Mouse (Mus musculus) neural tube, embryonic 12.5 days (tissue): ENCODE results near the gene Ercc1. TPM values are rescaled to one million over a fixed set of nuclear protein-coding genes. Genes with fewer than 3 reads are reported as not detected.

Source experiments
- ATAC-seq: fragments of 200-750 bp; cut with Nextera tagmentation; 2 replicates; pipeline ENCODE4 v1.8.0; 2017; ENCODE audit warnings: low read depth, mild to moderate bottlenecking, moderate TSS enrichment, moderate library complexity; ENCODE audit not compliant: low FRiP score
- H3K27ac ChIP-seq: fragments of 300-500 bp; sonication (generic); 2 replicates; pipeline ENCODE4 v1.5.1; 2016
- H3K27me3 ChIP-seq: fragments of 300-500 bp; sonication (generic); replicated peaks from 2 replicates; pipeline ENCODE4 v1.6.1; 2016; ENCODE audit warnings: mild to moderate bottlenecking
- H3K36me3 ChIP-seq: fragments of 300-500 bp; sonication (generic); 2 replicates; pipeline ENCODE4 v1.6.1; 2016; ENCODE audit warnings: mild to moderate bottlenecking
- H3K4me1 ChIP-seq: fragments of 300-500 bp; sonication (generic); 2 replicates; pipeline ENCODE4 v1.6.1; 2016
- H3K4me2 ChIP-seq: fragments of 300-500 bp; sonication (generic); replicated peaks from 2 replicates; pipeline ENCODE4 v1.6.1; 2016; ENCODE audit warnings: mild to moderate bottlenecking
- H3K4me3 ChIP-seq: fragments of 300-500 bp; sonication (generic); 2 replicates; pipeline ENCODE4 v1.5.1; 2016
- H3K9ac ChIP-seq: fragments of 300-500 bp; sonication (generic); 2 replicates; pipeline ENCODE4 v1.6.1; 2016; ENCODE audit warnings: mild to moderate bottlenecking
- H3K9me3 ChIP-seq: fragments of 300-500 bp; sonication (generic); 2 replicates; pipeline ENCODE4 v1.6.1; 2016; ENCODE audit warnings: mild to moderate bottlenecking
- WGBS: fragments of 180-500 bp; shearing (Covaris S2); methylation state at CpG from one replicate; pipeline ENCODE4 v1.1.7; 2016; 5-methylcytosine and 5-hydroxymethylcytosine counted together
- polyA plus RNA-seq: library from polyadenylated mRNA; unstranded; fragments of >200 nt; fragmentation: Nextera tagmentation; extraction: Ambion mirVana; gene quantifications from 2 replicates; pipeline ENCODE4 v1.2.1, GENCODE M21; 2016

The Ercc1 gene
- polyA plus RNA-seq, 1 experiment from 2014 or later: 103 TPM

DNA sequence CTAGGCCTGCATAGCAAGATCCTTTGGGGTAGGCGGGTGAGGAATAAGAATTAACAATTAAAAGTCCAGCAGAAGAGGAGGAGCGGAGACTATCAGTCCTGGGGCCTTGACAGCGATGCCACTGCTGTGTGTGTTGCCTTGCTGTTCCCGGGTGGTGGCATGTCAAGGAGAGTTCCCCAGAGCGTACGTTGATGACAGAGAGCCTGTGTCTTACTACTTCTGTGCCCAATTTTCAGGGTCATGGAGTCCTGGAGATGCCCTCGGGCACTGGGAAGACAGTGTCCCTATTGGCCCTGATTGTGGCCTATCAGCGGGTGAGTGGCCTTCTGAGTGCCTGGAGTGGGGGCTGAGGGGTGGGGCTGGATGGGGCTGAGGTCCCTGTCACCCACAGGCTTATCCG, 39.1 kb downstream of the Ercc1 start:
- WGBS: 91% methylated on average over 9 of the region's 9 CpGs
- Histone ChIP-seq H3K4me2 (0 out of 2 replicates have a peak overlapping the region, but pooled peaks have one; percentile 75), H3K4me3 (no peak overlapping the region), H3K27me3 (no peaks in the 10 kb centered on the region), H3K27ac (no peak overlapping the region), H3K9me3 (no peaks in the 10 kb centered on the region), H3K4me1 (peaks cover 20% of the 10 kb centered on the region), H3K9ac (no peak overlapping the region), H3K36me3 (peaks cover 50% of the 10 kb centered on the region)
- ATAC-seq: no peak

DNA sequence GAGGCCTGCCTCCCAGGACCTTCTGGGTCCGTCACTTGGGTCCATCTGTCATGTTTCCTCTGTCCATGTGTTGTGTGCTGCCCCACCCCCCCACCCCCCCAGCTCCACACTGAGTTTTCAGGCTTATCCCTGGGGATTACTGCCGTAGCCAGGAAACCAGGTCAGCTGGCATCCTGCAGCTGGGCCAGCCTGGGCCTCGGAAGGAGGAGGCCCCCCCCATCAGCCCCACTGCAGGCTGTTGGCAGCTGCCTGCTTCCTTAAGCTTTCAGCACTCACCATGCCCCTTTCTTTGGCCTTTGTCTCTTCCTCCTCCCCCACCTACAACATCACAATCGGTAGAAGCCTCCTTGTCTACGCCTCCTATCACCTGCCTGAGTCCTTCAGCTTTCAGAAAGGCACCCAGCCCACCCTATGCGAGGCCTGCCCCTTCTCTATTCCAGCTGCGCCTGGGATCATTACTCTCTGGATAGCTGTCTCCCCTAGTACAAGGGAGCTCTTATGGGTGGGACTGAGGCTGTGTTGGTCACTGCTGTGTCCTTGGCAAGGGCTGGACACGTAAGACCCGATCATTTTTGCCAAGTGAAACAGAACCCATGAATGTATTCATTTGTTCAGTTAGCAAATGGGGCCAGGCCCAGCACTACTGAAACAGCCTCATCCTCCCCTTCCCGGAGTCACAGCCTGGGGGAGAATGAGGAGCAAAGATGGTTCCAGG, 44.3 kb downstream of the Ercc1 start:
- no peaks in the 10 kb centered on the region for H3K9me3 ChIP-seq
- no peak overlapping the region for H3K27ac ChIP-seq
- WGBS: 68% methylated on average over 10 of the region's 10 CpGs
- peaks cover 98% of the 10 kb centered on the region for H3K36me3 ChIP-seq
- peak; percentile 50; the same call in 1 of the 2 replicates for ATAC-seq
- peaks cover 7% of the 10 kb centered on the region for H3K4me1 ChIP-seq
- H3K4me2 ChIP-seq: no peak overlapping the region
- 0 out of 2 replicates have a peak overlapping the region, but pooled peaks have one; percentile 21 for H3K9ac ChIP-seq
- H3K4me3 ChIP-seq: no peak overlapping the region
- H3K27me3 ChIP-seq: no peaks in the 10 kb centered on the region

DNA sequence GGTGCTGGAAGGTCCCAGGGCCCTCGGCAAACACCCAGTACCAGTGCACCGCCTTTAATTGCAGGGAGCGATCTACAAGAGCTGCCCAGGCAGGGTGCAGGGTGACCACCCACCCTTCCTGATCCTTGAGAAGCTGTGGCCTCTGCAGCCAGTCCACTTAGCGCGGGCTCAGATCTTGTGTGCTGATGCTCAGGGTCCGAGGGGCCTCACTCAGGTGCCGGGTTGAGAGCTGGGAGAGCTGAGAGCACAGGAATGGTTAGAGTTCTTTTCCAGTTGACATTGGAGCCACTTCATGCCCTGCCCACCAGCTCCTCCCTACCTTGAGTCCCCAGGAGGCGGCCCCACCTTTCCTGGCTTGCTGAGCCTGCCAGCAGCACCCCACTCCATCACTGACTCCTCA, 49.9 kb downstream of the Ercc1 start:
- ATAC-seq: no peak
- H3K9me3 ChIP-seq: no peaks in the 10 kb centered on the region
- peaks cover 7% of the 10 kb centered on the region for H3K27me3 ChIP-seq
- no peak overlapping the region for H3K4me3 ChIP-seq
- H3K36me3 ChIP-seq: peaks cover 63% of the 10 kb centered on the region
- whole genome bisulfite sequencing: 93% methylated on average over 8 of the region's 8 CpGs
- H3K4me1 ChIP-seq: peaks cover 5% of the 10 kb centered on the region; the same call in 1 of the 2 replicates
- H3K4me2 ChIP-seq: no peak overlapping the region
- no peak overlapping the region for H3K27ac ChIP-seq
- no peak overlapping the region for H3K9ac ChIP-seq

DNA sequence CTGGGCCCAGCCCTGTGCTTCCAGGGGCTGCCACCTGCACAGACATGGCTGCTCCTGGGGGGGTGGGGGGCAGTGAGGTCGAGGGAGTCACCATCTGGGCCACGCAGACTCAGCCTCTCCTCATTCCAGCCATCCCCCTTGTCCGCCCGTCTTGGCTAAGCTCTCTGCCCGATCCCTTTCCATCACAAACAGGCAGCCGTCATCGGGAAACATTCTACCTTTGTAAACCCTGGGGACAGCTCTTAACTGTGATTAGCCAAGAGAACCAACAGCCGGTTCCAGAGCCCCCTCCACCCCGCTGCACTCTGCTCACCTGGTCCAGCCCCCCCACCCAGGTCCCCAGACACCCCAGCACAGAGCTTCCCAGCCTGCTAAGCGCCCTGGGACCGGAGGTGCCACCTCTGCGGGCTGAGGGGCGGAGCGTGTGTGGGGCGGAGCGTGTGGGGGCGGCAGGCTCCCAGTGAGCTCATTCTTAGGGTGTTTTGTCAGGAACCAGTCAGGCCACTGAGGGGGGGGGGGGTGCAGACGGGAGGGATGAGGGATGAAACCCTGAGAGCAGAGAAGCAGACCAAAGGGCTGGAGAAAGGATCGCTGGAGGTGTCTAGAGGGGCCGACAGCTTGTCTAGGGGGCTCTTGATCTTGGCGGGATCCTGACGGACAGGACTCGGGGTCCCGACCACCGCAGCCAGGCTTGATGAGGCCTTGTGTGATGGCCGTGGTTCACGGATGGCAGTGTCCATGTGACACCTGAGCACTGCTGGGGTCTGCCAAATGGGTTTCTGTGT, 55.1 kb downstream of the Ercc1 start:
- ATAC-seq: peak; percentile 21; the same call in 1 of the 2 replicates
- peak overlapping the region; percentile 53 for H3K4me2 ChIP-seq
- H3K27ac ChIP-seq: no peak overlapping the region
- H3K27me3 ChIP-seq: peaks cover 48% of the 10 kb centered on the region
- H3K9ac ChIP-seq: peak overlapping the region; percentile 26; the same call in 1 of the 2 replicates
- H3K9me3 ChIP-seq: 0 out of 2 replicates have a peak, but pooled peaks cover 7% of the 10 kb centered on the region
- peaks cover 12% of the 10 kb centered on the region for H3K36me3 ChIP-seq
- WGBS: 3% methylated on average over 27 of the region's 27 CpGs
- H3K4me1 ChIP-seq: peaks cover 18% of the 10 kb centered on the region
- H3K4me3 ChIP-seq: peak overlapping the region; percentile 19; the same call in 1 of the 2 replicates

DNA sequence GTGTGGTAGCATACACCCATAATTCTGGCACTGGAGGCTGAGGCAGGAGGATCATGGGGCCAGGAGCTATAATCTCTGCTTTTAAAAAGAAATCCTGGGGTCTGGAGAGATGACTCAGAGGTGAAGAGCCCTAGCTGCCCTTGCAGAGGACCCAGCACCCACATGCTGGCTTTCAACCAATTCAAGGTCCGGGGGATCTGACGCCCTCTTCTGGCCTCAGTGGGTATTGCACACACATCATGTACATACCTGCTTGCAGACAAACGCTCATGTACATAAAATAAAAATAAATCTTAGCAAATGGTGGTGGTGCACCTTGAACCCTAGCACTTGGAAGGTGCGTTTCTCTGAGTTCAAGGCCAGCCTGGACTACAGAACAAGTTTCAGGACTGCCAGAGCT, 56.4 kb downstream of the Ercc1 start:
- Histone ChIP-seq H3K9ac (no peak overlapping the region), H3K4me2 (no peak overlapping the region), H3K27me3 (peaks cover 54% of the 10 kb centered on the region), H3K9me3 (0 out of 2 replicates have a peak, but pooled peaks cover 7% of the 10 kb centered on the region), H3K36me3 (no peaks in the 10 kb centered on the region), H3K4me3 (no peak overlapping the region), H3K27ac (no peak overlapping the region), H3K4me1 (peaks cover 21% of the 10 kb centered on the region)
- no peak for ATAC-seq
- WGBS: 81% methylated on average over 4 of the region's 4 CpGs

DNA sequence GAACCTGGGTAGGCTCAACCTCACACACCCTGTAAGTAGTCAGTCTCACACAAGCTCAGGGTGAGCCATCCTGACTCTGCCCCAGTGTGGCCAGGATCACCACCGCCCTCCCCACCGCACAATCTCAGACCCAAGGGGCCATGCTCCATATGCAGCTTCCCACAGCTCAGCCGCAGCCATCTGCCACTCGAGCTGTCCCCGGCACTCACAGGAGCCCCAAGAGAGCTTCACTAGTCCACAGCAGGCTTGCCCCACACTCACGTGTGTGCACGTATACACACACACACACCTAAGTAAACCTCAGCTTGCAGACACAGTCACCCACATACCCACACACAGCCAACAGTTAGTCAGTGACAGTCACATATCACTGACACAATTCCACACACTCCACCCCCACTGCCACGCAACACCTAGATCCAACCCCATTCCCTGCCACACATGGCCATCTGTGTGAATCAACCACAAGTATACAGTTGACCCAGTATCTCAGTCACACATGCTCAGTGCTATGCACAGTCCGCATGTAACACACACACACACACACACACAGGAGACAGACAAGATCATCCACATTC, 58.0 kb downstream of the Ercc1 start:
- Histone ChIP-seq H3K4me1 (peaks cover 21% of the 10 kb centered on the region), H3K9me3 (0 out of 2 replicates have a peak, but pooled peaks cover 7% of the 10 kb centered on the region), H3K27ac (no peak overlapping the region), H3K9ac (no peak overlapping the region), H3K4me3 (no peak overlapping the region), H3K4me2 (no peak overlapping the region), H3K27me3 (peaks cover 61% of the 10 kb centered on the region), H3K36me3 (no peaks in the 10 kb centered on the region)
- ATAC-seq: no peak
- 84% methylated on average over 9 of the region's 9 CpGs for WGBS

DNA sequence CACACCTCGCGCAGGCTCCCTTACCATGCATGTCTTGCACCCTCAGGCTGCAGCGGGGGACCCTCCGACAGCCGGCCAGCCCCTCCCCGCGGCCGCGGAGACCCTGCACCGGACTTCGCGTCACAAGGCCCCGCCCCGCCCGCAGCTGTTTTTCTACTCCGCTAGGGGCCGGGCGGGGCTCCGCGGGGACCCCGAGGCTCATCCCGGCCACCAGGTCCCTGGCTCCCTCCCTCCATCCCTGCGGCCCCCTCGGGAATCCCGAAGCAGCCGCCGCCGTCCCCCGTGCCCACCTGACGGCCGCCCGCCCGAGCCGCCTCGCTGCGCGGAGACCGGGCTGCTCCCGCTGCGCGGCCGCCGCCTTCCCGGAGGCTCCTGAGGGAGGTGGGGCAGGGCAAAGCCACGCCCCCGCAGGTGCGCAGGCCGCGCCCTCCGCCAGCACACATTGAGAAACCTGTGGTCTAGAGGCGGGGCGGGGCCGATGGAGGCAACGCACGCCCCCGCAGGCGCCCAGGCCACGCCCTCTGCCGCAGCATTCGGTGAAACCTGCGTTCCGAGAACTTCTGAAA, 59.2 kb downstream of the Ercc1 start, which contains the start of gene Klc3:
Klc3 (minus strand) TSS at position 374 of the 566 bp plus-strand sequence.
- peak within 1 kb of the TSS; percentile 97 for H3K4me2 ChIP-seq
- peaks cover 61% of the 10 kb centered on the region for H3K27me3 ChIP-seq
- H3K9ac ChIP-seq: peak within 1 kb of the TSS; percentile 64
- H3K4me3 ChIP-seq: peak within 1 kb of the TSS; percentile 52
- H3K27ac ChIP-seq: no peak within 1 kb of the TSS
- H3K4me1 ChIP-seq: peaks cover 21% of the 10 kb centered on the region
- WGBS: under 1% methylated on average over 62 of the region's 62 CpGs
- no peak for ATAC-seq
- H3K36me3 ChIP-seq: no peaks in the 10 kb centered on the region
- 0 out of 2 replicates have a peak, but pooled peaks cover 7% of the 10 kb centered on the region for H3K9me3 ChIP-seq

DNA sequence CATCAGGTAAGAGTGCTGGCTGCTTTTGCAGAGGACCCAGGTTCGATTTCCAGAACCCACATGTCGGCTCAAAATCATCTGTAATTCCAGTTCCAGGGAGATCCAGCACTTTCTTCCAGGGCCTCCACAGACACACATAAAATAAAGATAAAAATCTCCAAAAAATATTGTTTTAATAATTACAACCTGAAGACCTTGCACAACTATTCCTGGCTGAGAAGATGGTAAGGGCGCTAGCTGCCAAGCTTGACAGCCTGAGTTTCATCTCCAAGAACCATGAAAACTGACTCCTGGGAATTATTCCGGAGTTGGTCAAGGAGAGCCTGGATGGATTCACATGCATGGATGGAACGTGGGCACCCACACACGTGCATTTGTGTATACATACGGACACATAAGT, 59.9 kb downstream of the Ercc1 start, which contains the start of gene Ckm:
Ckm (plus strand) TSS at position 301 of the 400 bp plus-strand sequence.
- peaks cover 17% of the 10 kb centered on the region for H3K4me1 ChIP-seq
- ATAC-seq: no peak

DNA sequence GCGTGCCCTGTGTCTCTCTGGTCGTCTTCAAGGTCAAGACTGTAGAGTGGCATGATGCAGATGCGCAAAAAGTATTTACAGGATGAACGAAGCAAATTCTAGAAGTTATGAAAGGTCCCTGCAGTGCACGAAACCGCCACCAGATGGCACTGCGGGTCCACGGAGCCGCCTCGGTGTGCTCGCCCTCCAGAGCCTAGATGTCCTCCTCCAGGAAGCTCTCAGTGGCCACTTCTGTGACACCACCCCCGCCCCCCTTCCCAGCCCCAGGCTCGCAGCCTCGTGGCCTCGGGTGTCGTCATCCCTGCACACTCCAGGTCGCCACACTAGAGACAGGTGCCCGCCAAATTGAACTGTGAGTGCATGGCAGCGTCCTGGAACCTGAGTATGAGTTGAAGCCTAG, 60.8 kb downstream of the Ercc1 start:
- peaks cover 46% of the 10 kb centered on the region for H3K27me3 ChIP-seq
- H3K4me2 ChIP-seq: peak overlapping the region; percentile 38

More for the DNA sequence above, 59.9 kb downstream of the Ercc1 start, which contains the start of gene Ckm:
- Histone ChIP-seq H3K9me3 (0 out of 2 replicates have a peak, but pooled peaks cover 7% of the 10 kb centered on the region), H3K27ac (no peak within 1 kb of the TSS), H3K4me2 (peak within 1 kb of the TSS; percentile 97), H3K9ac (peak within 1 kb of the TSS; percentile 64), H3K36me3 (no peaks in the 10 kb centered on the region), H3K4me3 (peak within 1 kb of the TSS; percentile 52), H3K27me3 (peaks cover 55% of the 10 kb centered on the region)
- 59% methylated on average over 7 of the region's 7 CpGs for WGBS

More for the DNA sequence above, 60.8 kb downstream of the Ercc1 start:
- ATAC-seq: peak; percentile 74
- no peak overlapping the region for H3K4me3 ChIP-seq
- no peak overlapping the region for H3K9ac ChIP-seq
- H3K27ac ChIP-seq: no peak overlapping the region
- H3K9me3 ChIP-seq: 0 out of 2 replicates have a peak, but pooled peaks cover 7% of the 10 kb centered on the region
- peaks cover 12% of the 10 kb centered on the region for H3K4me1 ChIP-seq
- no peaks in the 10 kb centered on the region for H3K36me3 ChIP-seq
- WGBS: 4% methylated on average over 19 of the region's 19 CpGs
